ENCODE assay signal across 8 mouse cellular contexts in the genomic region with DNA sequence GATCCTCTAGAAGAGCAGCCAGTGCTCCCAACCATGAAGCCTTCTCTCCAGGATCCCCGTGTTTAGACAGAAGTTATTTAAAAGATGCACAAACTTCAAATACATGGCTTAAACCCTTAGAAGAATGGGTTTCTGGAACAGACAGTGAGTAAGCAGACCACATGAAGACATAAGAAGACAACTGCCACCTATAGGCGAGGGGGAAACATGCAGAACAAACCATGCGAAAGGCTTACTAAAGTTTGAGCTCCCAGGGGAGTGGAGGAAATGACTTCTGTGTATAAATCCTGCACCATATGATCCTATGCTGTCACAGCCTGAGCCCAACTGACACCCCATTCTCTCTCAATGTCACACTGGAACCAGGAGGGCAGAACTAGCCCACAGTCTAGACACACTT.
A peak's percentile ranks its signal among the peaks of the same experiment; 100 is the strongest.
DNase-seq lines count a peak whose midpoint lies in the region; ATAC-seq and TF ChIP-seq lines count a peak whose summit lies in the region.

No protein-coding gene starts in this region.

- dilution Hi-C loops in CH12.LX (cut with MboI; ENCODE audit: extremely low pct_ligation_motif_present, extremely low pct_unique_long_range_greater_than_20kb, low sequenced_read_pairs), result no loop called here

- TF ChIP-seq EP300 in CH12.LX (IDR thresholded peaks at IDR 0.05; ENCODE audit: low read length), result no peak

- H3K4me3 ChIP-seq in hindbrain, postnatal 0 days (ENCODE audit: low read length), result no peak overlapping the region
- no peak overlapping the region for H3K4me3 ChIP-seq in hindbrain, embryonic 12.5 days
- no peak overlapping the region for H3K4me3 ChIP-seq in CH12.LX (replicated peaks in 1 of 3; ENCODE audit: low read depth in 2 of 3, low read length in 2 of 3, poor library complexity in 1 of 3)

- peak; percentile 54 for TF ChIP-seq CTCF in hindbrain, postnatal 0 days (IDR thresholded peaks at IDR 0.05; ENCODE audit: low read depth)
- peak; percentile 55 to 64 for TF ChIP-seq CTCF in CH12.LX (conservative IDR thresholded peaks at IDR 0.05 in 1 of 2, IDR thresholded peaks at IDR 0.05 in 1 of 2; ENCODE audit: low read depth in 2 of 2, low read length in 2 of 2)

- peak; percentile 45 for TF ChIP-seq RAD21 in CH12.LX (IDR thresholded peaks at IDR 0.05; ENCODE audit: low read depth, low read length)

- peak; percentile 45 for DNase-seq in hindbrain, postnatal 0 days (ENCODE audit: low spot score)
- DNase-seq in CH12.LX (ENCODE audit: extremely low read depth), result peak; percentile 61
- peak; percentile 35 for DNase-seq in brain, adult 2 months (ENCODE audit: low read depth, low spot score)
- peak; percentile 48 for DNase-seq in lung, postnatal 36 days
- no peak for DNase-seq in frontal cortex, postnatal 25 days (ENCODE audit: low spot score in 2 of 2)
- no peak for DNase-seq in natural killer cell, adult 2 months (ENCODE audit: low spot score in 2 of 2)

- WGBS in hindbrain, postnatal 0 days, result 55% methylated on average over 3 of the region's 3 CpGs
- WGBS in hindbrain, embryonic 12.5 days, result 61% methylated on average over 3 of the region's 3 CpGs

- H3K27ac ChIP-seq in hindbrain, postnatal 0 days, result no peak overlapping the region
- no peak overlapping the region for H3K27ac ChIP-seq in hindbrain, embryonic 12.5 days
- H3K27ac ChIP-seq in CH12.LX (ENCODE audit: insufficient read depth, low read depth), result no peak overlapping the region

- in situ Hi-C loops in CH12.LX (cut with MboI; ENCODE audit: low pct_ligation_motif_present, low pct_unique_long_range_greater_than_20kb, low sequenced_read_pairs), result no loop called here

- ATAC-seq in hindbrain, postnatal 0 days, result no peak
- ATAC-seq in hindbrain, embryonic 12.5 days (ENCODE audit: low FRiP score), result no peak
- ATAC-seq in erythroid progenitor cell, adult 5-6 weeks (replicated peaks; ENCODE audit: low FRiP score, poor library complexity, severe bottlenecking), result no peak

- H3K4me2 ChIP-seq in hindbrain, postnatal 0 days (ENCODE audit: low read depth, low read length), result no peak overlapping the region
- no peak overlapping the region for H3K4me2 ChIP-seq in hindbrain, embryonic 12.5 days (replicated peaks)
- H3K4me2 ChIP-seq in CH12.LX (ENCODE audit: insufficient read depth, low read depth, poor library complexity, severe bottlenecking), result no peak overlapping the region

- no peak overlapping the region for H3K9ac ChIP-seq in hindbrain, postnatal 0 days (replicated peaks; ENCODE audit: low read length)
- no peak overlapping the region for H3K9ac ChIP-seq in hindbrain, embryonic 12.5 days
- no peak overlapping the region for H3K9ac ChIP-seq in CH12.LX (ENCODE audit: insufficient read depth, low read depth)

- no peak for TF ChIP-seq POLR2A in CH12.LX (IDR thresholded peaks at IDR 0.05; ENCODE audit: low read depth, low read length)

- no peaks in the 10 kb centered on the region for H3K9me3 ChIP-seq in hindbrain, postnatal 0 days (ENCODE audit: low read length)
- no peaks in the 10 kb centered on the region for H3K9me3 ChIP-seq in hindbrain, embryonic 12.5 days (replicated peaks)
- no peaks in the 10 kb centered on the region for H3K9me3 ChIP-seq in CH12.LX (replicated peaks; ENCODE audit: low read length)

- H3K36me3 ChIP-seq in hindbrain, postnatal 0 days (ENCODE audit: insufficient read depth, low read length), result no peaks in the 10 kb centered on the region
- H3K36me3 ChIP-seq in hindbrain, embryonic 12.5 days, result no peaks in the 10 kb centered on the region
- H3K36me3 ChIP-seq in CH12.LX (replicated peaks in 1 of 2; ENCODE audit: control insufficient read depth in 1 of 2, insufficient read depth in 1 of 2, low read length in 1 of 2), result no peaks in the 10 kb centered on the region

- no peaks in the 10 kb centered on the region for H3K27me3 ChIP-seq in hindbrain, postnatal 0 days (ENCODE audit: insufficient read depth, low read length)
- H3K27me3 ChIP-seq in hindbrain, embryonic 12.5 days, result no peaks in the 10 kb centered on the region
- H3K27me3 ChIP-seq in CH12.LX (replicated peaks), result no peaks in the 10 kb centered on the region

- no peaks in the 10 kb centered on the region for H3K79me2 ChIP-seq in CH12.LX (replicated peaks; ENCODE audit: control insufficient read depth, extremely low read depth, insufficient read depth, poor library complexity, severe bottlenecking)

- no peaks in the 10 kb centered on the region for H3K4me1 ChIP-seq in hindbrain, postnatal 0 days (ENCODE audit: insufficient read depth, low read length)
- peaks cover 11% of the 10 kb centered on the region for H3K4me1 ChIP-seq in hindbrain, embryonic 12.5 days
- 0 out of 4 replicates have a peak, but pooled peaks cover 0 to 2% of the 10 kb centered on the region in 2 experiments for H3K4me1 ChIP-seq in CH12.LX (ENCODE audit: control insufficient read depth in 1 of 2, insufficient read depth in 2 of 2)

TF ChIP-seq in CH12.LX, 34 proteins besides CTCF, POLR2A, EP300 and RAD21:
- no peak for TF ChIP-seq ZKSCAN1 (IDR thresholded peaks at IDR 0.05; ENCODE audit: borderline replicate concordance, low read depth, low read length)
- no peak for TF ChIP-seq GABPA (IDR thresholded peaks at IDR 0.05; ENCODE audit: insufficient replicate concordance, low read depth, low read length)
- TF ChIP-seq ZNF384 (IDR thresholded peaks at IDR 0.05; ENCODE audit: low read depth, low read length), result no peak
- TF ChIP-seq ELF1 (IDR thresholded peaks at IDR 0.05; ENCODE audit: low read depth, low read length), result no peak
- TF ChIP-seq CHD2 (IDR thresholded peaks at IDR 0.05; ENCODE audit: low read length), result no peak
- TF ChIP-seq TCF12 (IDR thresholded peaks at IDR 0.05; ENCODE audit: low read depth, low read length), result no peak
- no peak for TF ChIP-seq CHD1 (IDR thresholded peaks at IDR 0.05; ENCODE audit: low read depth, low read length)
- TF ChIP-seq SMC3 (IDR thresholded peaks at IDR 0.05; ENCODE audit: low read depth, low read length), result peak; percentile 36; the same call in 1 of the 2 replicates

Comparison
In these comparisons a context has a peak if more than half of its experiments do, and no peak if none do; other contexts are left out.
1. DNase-seq: peak in hindbrain, postnatal 0 days (single experiment), CH12.LX (single experiment), brain, adult 2 months (single experiment) and lung, postnatal 36 days (single experiment); none in frontal cortex, postnatal 25 days (0 of 2) and natural killer cell, adult 2 months (0 of 2).